ENCODE assay signal across 13 mouse cellular contexts in genomic region chr7:113739181-113739580, GRCm38 (mm10). TPM values are rescaled to one million over a fixed set of nuclear protein-coding genes. Genes with fewer than 3 reads are reported as not detected.
A peak's percentile ranks its signal among the peaks of the same experiment; 100 is the strongest.
DNase-seq lines count a peak whose midpoint lies in the region.
"Had no signal": no experiment of that assay in that cellular context is flagged by ENCODE, and none has a peak within 500 bp of the region (broad histone marks: within the 10 kb centered on the region; RNA-seq: fewer than 3 reads in every experiment).

No protein-coding gene starts in this region.

- DNase-seq in layer of hippocampus, adult 11-12 months (ENCODE audit: low spot score): peak; percentile 24
- no peak for DNase-seq in layer of hippocampus, postnatal 14 days (ENCODE audit: low spot score in 2 of 2)
- DNase-seq in 3134 (ENCODE audit: extremely low read depth, insufficient read length, low spot score): peak; percentile 35
- DNase-seq in adrenal gland, postnatal 10 days: peak; percentile 14
- DNase-seq in layer of hippocampus, postnatal 36 days: peak; percentile 33 to 38
- no peak for DNase-seq in B cell, adult 2 months
- no peak for DNase-seq in kidney, postnatal 14 days
- no peak for DNase-seq in Muller cell, postnatal 12 days (ENCODE audit: inconsistent ontology term)
- DNase-seq: cerebellum, adult 2 months; gastrocnemius, adult 2 months; kidney, postnatal 36 days; thymus, postnatal 36 days had no signal

RNA-seq across cellular contexts. Expression of gene Spon1, which starts 26.6 kb away (rescaled TPM):
- total RNA-seq in layer of hippocampus, postnatal 14 days (2021): 10 to 100 TPM; 56.1 to 65.2 TPM
- total RNA-seq in adrenal gland, postnatal 10 days (2021): 10 to 100 TPM; 12.9 to 14.2 TPM
- 10 to 100 TPM; 65.4 to 66.9 TPM for total RNA-seq in layer of hippocampus, postnatal 36 days (2021)
- total RNA-seq: hematopoietic stem cell, adult 5-6 weeks had no signal

Comparison
In these comparisons a context has a peak if more than half of its experiments do, and no peak if none do; other contexts are left out.
1. DNase-seq: peak in layer of hippocampus, adult 11-12 months (single experiment), 3134 (single experiment), adrenal gland, postnatal 10 days (single experiment) and layer of hippocampus, postnatal 36 days (2 of 2); none in layer of hippocampus, postnatal 14 days (0 of 2), B cell, adult 2 months (0 of 2), kidney, postnatal 14 days (single experiment) and Muller cell, postnatal 12 days (single experiment).